Mouse (Mus musculus): Measurements from ENCODE around the gene Gm21977. TPM values are rescaled to one million over a fixed set of nuclear protein-coding genes. Genes with fewer than 3 reads are reported as not detected.

Gene Gm21977
- 1 to 10 TPM in 1 of 2 experiments, not detected in 1; 2.1 TPM for polyA plus RNA-seq (2017; shearing (Covaris generic))

DNA sequence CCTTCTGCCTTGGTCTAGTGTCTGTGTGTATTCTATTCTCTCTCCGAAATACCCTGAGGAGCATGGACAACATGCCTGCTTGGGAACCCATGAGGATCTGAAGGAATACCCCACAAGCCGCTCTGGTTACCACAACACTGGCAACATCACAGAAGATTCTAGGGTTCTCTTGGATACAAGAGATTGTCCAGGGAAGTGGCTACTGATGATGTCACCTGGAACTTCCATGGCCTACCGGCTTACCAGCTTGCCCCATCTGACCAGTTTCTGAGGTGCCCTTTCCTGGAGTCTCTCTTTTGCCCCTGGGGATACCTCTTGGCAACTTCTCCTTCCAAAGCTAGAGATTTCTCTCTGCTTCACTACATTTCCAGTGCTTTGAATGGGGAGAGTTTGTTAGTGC, at the start of gene Gm21977:
Gene Gm21977 (minus strand): TSS at position 101 of the 400 bp plus-strand sequence.

Other genes starting within 250 kb of the Gm21977 start
- not detected for gene Gm3633, start 211.6 kb downstream of the Gm21977 start, polyA plus RNA-seq (2017; shearing (Covaris generic))
- gene Gm10378, start 197.5 kb downstream of the Gm21977 start, polyA plus RNA-seq (2017; shearing (Covaris generic)) = not detected
- gene Gm3015, start 84.7 kb downstream of the Gm21977 start, polyA plus RNA-seq (2017; shearing (Covaris generic)) = not detected
- not detected for gene Gm10377, start 55.5 kb downstream of the Gm21977 start, polyA plus RNA-seq (2017; shearing (Covaris generic))
- not detected for gene Gm8082, start 140.1 kb upstream of the Gm21977 start, polyA plus RNA-seq (2017; shearing (Covaris generic))
- not detected for gene Gm10376, start 162.2 kb upstream of the Gm21977 start, polyA plus RNA-seq (2017; shearing (Covaris generic))
- gene Gm8094, start 223.2 kb upstream of the Gm21977 start, polyA plus RNA-seq (2017; shearing (Covaris generic)) = not detected
- gene Gm8104, start 247.1 kb upstream of the Gm21977 start, polyA plus RNA-seq (2017; shearing (Covaris generic)) = not detected

Measured in inflammation-experienced regulatory T-cells (primary cell).